ENCODE assay signal across 1 mouse cellular context in the genomic region with DNA sequence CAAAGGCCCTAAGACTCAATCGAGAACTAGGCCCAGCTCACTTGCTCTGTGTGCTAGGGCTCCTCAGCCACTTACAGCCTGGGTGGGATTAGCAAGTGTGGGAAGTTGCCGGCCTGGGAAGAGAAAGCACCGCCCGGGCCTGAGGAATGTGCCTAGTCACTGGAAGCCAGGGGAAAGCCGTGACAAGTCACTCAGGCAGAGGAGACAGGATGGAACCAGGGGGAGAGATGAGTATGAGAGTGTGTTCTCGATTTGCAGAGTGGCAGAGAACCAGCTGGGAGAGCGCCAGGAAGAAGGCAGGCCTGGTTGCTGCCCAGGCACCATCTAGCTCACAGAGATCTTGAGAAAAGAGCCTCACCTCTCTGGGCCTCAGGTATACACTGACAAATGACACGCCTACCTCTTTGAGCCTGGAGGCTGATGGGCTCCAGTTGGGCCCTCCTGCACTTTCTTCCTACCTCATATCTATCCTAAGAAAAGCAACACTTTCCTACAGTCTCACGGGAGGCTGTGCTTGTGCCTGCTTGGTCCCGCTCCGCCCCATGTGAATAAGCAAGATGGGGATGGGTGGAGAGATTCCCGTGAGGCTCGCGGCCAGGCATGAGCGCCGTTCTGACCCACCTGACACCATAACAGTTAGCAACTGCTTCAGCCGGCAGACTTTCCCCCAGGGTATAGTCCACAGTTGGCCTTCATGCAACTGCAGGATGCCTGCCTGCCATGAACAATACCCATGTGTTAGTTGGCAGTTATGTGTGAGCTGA.
TF ChIP-seq lines count a peak whose summit lies in the region.

No protein-coding gene starts in this region.

TF ChIP-seq in MEL, 35 proteins besides CTCF, POLR2A, EP300 and RAD21 (continued from another document):
- TF ChIP-seq POLR2AphosphoS2 (IDR thresholded peaks at IDR 0.05; ENCODE audit: low read length) (no peak), MXI1 (IDR thresholded peaks at IDR 0.05; ENCODE audit: low read depth, low read length) (no peak), MAZ (IDR thresholded peaks at IDR 0.05; ENCODE audit: low read depth, low read length) (no peak), TAL1 (IDR thresholded peaks at IDR 0.05; ENCODE audit: low read length) (no peak), USF2 (IDR thresholded peaks at IDR 0.05; ENCODE audit: borderline replicate concordance in 1 of 2, insufficient read depth in 1 of 2, low read depth in 1 of 2, low read length in 2 of 2) (no peak), NRF1 (IDR thresholded peaks at IDR 0.05; ENCODE audit: insufficient read depth, low read depth, low read length, poor library complexity, severe bottlenecking) (no peak)
